Mouse (Mus musculus): ENCODE results near the gene Tmod1.

Gene Tmod1

DNA sequence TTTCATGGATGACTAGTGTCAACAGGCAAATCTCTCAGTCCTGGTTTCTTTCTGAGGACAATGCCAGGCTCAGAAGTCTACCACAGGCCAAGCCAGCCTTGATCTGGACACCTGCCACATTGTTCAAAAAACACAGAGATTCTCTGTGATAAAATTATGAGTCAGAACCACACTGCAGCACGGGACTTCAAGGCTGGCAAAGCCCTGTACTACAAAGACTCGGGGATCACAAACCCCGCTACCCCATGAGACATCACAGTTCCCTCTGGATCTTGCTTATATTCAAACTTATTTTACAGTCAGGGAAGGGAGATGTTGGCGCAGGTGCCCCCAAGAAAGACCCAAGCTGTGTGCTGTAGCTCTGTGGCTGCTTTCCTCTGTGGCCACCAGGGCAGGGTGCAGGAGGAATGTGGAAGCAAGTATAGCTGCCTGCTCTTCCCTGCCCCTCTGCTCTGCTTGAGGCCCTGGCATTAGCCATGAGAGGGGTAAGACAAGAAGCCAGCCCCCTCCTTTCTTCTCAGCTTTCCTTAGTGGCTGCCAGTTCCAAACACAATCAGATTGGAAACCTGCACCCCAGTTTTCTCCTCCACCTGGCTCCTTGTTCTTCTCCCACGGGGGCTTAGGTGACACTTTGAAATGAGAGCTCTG is 53.8 kb downstream of the Tmod1 start:
- peak; percentile 87 for DNase-seq

DNA sequence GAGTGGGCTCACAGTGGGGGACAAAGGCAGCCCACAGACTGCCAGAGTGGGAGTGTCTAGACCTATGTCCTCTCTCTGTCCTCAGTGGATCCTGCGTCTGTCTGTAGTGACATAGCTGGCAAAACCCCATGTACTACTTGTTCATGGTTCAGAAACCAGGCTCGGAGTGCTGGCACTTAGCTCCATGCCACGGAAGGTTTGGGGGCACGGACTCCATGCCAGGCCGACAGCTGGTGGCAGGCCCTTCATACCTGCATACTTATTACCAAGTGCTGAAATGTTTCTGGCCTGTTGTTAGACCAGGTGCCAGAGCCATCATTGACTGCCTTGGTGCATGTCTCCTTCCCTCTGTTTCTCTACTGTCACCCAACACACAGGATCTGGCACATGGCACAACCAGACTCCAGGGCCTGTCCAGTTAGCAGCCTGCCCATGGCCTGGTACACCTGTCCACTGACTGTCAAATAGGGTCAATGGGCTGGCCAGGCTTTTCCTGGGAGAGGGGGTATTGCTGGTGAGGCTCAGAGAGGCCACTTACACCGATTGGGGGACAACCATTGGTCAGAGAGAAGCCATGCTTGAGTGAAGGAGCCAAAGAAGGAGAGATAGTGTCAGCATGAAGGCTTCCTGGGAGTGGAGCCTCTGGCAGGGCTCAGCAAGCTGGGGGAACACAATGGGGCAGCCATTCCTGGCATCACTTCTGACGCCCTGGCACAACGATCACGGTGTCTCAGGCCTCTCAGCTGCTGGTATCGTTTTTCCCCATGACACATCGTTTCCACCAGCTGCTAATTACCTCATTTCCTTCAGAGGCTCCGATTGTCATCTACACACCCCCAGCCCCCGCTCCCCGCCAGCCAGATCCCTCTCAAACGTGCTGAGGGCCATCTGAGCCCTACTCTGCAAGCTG is 56.4 kb downstream of the Tmod1 start:
- DNase-seq = peak; percentile 81

DNA sequence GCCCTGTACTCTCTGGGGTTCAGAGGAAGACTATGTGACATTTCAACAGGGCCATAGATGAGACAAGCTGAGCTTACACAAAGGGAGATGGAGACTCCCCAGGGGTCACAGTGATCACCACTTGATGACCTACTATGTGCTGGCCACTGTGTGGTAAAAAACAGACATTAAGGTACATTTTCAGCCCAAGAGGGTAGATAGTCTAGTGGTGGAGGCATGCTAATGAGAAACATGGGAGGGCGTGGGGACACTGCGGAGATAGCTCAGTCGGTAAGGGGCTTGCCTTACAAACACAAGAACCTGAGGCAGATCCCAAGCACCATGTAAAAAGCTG is 57.1 kb downstream of the Tmod1 start:
- DNase-seq = no peak

DNA sequence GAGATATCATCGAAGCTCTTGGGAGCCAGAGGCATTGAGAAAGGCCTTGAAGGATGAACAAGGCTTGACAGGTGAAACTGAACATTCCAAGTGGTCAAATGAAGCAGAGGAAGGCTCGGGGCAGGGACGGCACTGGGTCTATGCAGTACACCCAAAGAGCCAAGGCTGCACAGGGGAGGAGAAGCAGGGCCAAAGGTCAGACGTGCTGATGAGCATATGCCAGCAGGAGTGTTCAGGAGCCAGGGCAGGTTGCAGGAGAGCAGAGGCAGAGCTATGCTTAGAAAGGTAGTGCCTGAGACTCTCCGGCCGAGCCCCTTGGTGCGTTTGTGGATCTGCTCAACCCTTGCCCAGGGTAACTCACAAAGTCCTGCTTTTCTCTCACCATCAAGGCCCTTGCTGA is 57.8 kb downstream of the Tmod1 start:
- no peak for DNase-seq

DNA sequence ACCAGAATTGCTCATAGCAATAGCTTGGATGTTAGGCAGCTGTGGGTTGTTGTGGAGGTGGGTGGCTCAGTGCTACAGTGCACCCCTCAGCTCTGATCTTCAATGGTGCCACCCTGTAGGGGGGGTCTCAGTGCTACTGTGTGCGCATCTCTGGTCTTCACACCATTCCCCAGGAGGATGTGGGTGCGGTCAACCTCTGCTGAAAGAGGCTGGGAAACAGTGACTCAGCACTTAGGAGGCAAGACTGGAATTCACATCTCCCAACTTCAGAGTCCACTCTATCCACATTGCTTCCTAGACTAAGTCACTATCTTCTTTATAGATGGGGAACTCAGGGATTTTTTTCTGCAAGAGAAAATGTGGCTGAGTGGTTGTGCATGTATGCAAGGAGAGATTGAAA is 58.9 kb downstream of the Tmod1 start:
- no peak for DNase-seq

DNA sequence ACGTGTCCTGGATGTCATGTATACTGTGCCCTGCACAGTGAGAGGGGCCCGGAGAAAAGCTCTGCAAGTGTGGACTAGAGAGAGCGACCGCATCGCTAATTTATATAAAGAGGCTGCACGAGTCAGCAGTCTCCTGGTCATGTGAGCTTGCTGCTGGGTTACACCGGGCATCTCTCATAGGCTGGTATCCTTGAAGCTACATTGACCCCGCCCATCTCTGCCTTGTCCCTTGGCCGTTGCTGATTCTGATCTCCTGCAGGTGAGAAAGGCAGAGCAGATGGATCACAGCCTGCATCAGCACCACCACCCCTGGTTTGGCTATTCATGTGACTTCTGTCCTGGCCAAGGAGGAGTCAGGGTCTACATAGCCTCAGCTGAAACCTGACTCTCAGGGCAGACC is 60.4 kb downstream of the Tmod1 start:
- peak; percentile 74 for DNase-seq

DNA sequence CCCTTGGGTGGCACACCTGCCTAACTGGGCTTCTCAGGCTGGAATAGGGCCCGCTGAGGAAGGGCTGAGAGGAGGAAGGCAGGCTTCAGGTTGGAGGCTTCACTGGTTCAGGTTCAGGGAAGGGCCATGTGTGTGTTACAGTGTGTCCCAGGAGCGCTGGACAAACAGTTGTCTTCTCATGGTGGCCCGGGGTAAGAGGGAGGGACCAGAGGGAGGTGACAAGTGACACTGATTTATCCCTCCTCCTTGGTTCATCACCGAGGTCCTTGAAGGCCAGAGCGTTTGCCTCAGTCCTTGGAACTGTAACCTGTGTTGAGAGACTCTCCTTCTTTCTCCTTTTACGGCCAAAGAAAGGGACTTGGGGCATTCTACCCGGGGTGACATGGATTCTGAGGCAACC is 61.8 kb downstream of the Tmod1 start:
- no peak for DNase-seq

DNA sequence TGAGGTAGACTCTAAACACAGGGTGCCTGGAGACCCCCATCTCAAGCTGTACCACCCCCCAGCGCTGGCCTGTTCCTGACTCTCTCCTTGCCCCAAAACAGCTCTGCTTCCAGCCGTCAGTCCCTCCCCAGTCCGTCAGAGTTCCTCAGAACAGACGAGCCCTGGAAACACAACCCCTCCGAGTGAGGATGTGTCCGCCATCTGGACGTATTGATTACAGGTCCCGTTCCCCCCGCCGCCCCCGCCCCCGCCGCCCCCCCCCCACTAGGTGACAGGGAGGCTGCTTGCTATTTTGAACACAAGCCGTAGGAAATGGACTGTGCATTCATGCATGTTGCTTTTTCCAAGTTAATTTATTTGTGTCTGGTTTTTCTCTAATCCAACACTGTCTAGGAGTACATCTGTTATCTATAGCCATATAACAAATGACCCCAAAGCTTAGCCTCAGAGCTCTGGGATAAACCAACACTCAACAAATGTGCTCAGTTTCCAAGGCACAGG is 62.5 kb downstream of the Tmod1 start:
- DNase-seq = no peak

DNA sequence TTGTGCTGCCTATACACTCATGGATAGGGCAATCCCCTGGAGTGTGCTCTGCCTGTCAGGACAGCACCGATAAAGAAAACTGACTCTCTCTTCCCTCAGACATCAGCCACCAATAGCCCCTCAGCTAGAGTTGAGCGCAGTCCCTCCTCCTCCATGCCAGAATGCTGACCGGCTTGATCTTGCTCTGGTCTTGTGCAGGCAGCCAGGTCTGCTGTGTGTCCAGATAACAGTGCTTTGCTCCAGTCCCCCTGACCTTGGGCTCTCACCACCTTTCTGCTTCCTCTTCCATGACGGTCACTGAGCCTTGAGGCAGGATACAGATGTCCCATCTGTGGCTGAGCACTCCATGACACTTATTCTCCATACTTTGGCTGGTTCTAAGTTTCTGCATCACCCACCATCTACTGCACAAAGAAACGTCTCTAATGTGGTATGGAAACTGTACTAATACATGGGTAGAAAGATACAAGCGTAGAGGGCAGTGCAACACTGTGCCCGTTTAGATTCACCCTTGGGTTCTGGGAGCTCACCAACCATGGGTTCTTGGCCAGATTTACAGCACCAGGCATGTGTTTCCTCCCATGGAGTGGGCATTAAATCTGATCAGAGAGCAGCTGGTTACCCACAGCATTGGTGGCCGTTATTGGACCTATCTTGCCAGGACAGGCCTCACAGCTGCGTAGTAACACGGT is 63.5 kb downstream of the Tmod1 start:
- no peak for DNase-seq

DNA sequence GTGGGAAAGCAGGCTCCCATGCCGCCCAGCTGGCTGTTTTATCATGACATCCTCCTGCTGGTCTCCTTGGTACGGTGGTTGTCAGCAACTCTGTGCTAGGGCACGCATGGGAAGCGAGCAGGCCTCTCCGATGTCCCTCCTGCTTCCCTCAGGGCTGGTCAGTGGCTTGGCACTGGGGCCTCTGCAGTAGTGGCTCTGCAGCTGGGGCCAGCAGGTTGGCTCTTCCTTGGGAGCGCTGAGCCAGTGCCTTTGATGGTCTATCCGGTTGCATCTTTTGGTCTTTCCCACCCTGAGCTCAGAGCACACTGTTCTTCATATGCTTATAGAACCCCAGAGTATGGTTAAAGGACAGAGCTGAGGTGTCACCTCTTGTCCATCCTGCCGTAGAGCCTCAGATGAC is 71.3 kb downstream of the Tmod1 start:
- no peak for DNase-seq

DNA sequence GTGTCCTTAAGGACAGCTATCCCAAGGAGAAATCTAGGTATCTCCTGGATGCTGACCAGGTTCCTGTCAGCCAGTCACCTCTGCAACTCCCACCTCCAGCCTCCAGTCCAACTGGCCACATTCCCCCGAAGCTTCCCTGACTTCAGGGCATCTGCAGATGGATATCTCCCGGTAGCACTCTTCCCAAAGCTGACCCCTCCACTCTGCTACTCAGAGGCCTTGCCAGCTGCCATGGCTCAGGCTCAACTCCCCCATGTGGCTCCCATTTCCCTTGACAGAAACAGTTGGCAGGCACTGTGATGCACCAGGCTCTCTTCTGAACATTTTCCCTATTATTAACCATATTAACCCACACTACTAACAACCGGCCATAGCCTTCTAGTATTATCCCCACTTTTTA is 72.6 kb downstream of the Tmod1 start:
- DNase-seq = peak; percentile 73

DNA sequence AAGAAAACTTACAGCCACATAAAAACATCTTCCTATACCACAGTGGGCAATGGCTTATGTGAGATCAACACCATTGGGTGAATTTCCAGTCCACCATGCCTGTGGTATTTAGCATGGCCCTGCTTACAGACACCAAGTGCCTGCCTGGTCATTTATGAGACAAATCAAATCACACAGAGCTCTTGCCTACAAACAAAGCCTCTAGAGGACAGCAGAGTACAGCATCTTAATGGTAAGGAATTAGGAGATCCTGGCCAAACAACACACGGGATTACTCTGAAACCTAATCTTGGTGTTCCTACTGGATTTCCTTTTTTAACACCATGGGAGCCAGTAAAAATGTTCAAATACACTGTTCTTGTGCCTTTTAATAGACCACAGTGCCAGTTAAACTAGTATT is 76.6 kb downstream of the Tmod1 start:
- no peak for DNase-seq

DNA sequence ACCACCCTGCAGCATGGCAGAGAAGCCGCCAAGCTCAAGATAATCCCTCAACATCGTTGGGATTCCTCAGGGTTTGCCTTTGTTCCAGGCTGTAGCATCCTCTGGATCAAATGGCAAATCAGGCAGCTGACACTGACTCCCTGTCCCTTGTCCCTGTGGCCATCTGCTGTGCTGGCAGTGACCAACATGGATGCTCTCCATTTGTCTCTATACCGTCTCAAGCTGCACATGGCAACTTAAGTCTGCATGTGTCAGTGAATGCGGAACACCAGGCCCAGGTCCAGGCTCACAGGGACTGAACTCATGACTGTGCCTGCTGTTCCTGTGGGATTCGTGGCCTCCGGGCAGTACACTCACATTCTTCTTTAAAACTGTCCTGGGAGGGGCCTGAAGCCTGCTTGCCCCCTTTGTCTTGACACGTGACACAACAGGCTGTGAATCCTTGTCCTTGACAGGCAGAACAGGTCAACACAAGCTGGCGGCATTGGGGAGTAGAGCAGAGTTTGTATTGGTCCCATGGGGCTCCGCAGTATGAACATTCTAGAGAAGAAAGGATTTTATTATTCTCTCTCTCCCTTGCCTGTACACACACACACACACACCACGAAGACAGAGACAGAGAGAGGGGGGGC is 77.9 kb downstream of the Tmod1 start:
- peak; percentile 89 for DNase-seq

DNA sequence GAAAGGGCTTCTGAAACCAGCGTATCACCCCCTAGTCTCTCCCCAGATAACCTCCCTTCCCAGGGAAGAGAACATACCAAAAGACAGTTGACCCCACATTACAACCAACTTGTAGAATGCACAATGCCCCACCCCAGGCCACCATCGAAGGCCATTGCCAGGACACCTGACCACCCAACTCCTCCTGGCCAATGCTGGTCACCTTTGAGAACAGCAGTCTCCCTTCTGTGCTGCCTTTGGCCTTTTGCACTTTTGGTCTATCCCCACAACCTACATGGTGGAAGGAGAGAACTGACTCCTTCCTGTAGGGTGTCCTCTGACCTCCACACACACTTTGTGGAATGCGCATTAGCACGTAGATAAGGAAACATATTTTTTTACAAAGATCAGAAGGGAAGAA is 78.8 kb downstream of the Tmod1 start:
- DNase-seq = no peak

DNA sequence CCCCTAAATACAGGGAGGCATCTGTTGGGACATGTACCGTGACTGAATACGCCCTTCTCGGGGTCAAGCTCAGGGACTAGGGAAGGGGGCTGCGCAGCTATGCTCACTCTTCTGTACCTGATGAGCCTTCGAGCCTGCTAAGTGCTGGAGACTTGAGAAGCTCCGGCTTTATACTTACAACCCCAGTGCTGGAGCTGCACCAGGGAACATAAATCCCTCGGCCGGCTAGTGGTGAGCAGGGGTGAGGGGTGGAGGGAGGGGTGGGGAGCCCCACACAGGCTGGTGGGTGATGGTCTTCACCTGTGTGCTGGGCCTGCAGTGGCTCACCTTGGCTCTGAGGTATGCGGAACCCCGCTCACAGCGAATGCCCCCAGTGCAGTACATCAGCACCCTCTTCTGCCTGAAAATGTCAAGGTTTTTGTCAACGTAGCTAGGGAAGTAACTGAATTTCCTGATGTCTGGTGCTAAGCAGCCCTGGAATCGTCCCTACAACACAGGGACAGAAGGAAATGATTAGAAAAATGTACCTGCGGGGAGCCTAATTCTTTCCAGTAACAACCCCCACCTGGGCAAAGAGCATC is 80.9 kb downstream of the Tmod1 start:
- no peak for DNase-seq

DNA sequence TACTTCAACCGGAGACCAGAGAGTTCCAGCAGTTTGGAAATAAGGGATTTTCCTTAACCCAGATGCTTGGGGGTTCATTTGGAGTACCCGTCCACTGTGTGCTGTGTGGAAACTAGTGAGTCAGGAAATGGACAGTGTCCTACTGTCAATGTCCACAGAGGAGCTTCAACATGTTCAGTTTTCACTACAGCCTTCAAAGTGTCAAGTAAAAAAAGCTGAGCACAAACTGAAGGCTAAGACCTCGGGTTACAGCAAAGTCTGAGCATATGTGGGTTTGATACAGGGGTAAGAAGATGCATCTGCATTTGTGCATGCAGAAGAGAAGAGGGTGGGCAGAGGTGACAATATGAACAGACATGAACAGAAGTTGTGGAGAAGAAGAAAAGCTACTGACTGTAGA is 82.0 kb downstream of the Tmod1 start:
- DNase-seq = no peak

DNA sequence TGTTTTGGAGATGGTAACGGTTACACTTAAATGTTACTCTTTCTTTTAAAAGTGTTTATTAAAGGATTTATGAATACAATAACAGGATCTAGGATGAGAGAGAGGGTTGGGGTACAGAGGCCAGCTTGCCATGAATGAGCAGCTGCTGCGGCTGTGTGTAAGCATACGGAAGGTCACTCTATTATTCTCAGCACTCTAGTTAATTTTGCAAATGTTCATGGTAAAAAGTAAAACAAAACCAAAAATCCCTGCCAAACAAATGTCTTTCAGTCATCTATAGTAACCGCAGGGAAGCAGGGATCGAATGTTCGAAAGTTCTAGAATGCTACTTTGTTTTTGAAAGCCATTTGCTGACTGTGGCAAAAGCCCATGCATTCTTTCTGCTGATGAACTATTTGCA is 84.6 kb downstream of the Tmod1 start:
- DNase-seq = no peak

DNA sequence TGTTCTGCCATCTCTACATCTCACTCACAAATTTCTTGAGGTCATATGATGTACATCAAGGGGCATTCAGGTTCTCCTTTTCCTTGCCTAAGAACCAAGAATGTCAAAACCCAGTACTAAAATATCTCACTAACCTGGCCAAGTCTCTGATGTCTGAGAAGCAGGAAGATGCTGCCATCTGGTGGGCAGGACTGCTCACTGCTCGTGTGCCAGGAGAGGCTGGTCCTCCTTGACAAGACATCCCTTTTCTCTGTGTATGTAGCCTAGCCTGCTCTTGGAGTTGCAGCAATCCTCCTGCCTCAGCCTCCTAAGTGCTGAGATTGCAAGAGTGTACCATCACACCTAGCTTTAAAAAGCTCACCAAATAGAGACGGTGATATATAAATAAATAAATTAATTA is 87.8 kb downstream of the Tmod1 start:
- peak; percentile 89 for DNase-seq

DNA sequence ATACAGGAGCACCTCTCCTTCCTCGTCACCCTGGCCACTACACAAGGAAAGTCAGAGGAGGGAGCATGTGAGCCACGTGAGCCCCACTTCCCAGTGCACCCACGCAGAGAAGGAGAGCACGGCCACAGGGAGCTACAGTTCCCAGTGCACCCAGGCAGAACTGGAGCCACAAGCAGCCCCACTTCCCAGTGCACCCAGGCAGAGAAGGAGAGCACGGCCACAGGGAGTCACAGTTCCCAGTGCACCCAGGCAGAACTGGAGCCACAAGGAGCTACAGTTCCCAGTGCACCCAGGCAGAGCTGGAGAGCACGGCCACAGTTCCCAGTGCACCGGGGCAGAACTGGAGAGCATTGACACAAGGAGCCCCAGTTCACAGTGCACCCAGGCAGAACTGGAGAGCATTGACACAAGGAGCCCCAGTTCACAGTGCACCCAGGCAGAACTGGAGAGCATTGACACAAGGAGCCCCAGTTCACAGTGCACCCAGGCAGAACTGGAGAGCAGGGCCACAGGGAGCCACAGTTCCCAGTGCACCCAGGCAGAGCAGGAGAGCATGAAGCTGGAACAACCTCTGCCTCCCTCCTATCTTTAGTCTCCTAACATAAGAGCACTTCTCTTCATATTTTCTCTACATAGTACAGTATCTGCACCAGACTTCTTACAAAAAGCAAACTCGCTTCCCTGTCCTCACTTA is 90.7 kb downstream of the Tmod1 start:
- DNase-seq = no peak

DNA sequence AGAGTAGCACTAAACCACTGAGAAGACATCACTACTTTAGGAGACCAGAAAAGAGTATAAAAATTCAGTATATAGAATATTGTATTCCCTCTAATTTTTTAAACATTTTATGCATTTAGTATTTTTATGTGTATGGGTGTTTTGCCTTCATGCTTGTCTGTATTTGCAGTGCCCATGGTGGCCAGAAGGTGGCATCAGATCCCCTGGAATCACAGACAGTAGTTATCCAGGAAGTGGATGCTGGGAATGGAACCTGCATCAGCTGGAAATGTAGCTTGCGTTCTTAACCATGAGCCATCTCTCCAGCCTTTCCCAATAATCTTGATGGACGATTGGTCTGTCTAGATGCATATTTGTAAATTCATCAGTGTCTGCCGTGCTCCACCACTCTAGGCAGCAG is 91.5 kb downstream of the Tmod1 start:
- no peak for DNase-seq

DNA sequence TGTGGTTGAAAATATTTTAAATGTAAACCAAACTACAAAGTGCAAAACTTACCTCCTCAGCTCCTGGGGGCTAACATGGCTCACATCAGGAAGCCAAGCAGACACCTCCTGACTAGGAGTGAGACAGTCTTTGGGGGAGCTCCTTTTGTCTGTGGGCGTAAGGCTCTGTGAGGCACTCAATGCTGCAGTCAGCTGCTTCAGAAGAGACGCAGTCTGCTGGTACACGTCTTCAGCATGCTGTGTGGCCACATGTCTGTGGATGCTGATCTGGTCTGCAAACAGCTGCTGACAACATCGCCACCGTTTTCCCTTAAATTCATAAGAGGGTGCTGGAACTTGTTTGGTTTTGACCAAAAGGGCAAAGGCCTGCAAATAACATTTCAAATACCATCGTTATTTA is 93.1 kb downstream of the Tmod1 start:
- no peak for DNase-seq

DNA sequence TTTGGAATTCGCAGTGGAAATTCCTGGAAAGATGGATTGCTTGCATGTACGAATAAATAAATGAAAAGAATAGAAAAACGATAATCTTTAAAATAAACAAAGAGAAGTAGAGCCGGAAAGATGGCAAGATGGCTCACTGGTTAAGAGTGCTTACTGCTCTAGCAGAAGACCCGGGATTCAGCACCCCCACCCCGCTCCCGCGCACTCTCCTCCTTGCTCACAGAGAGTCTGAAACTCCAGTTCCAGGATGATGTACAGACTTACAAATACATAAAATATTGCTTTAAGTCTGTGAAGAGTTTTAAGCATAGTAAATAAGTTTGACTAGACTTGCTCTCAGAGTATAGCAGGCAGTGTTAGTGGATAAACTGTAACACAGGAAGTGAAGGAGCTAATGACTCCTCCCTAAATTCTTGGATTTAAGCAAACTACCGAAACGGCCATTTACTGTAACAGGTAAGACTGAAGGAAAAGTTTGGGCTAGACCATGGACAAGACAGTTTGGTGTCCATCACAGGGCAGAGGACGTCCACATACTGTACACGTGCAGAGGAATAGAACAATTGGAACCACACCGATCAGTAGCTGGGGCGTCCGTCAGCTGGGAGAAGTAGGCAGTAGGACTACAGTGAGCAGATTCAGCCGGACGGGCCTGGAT is 99.0 kb downstream of the Tmod1 start:
- no peak for DNase-seq

All from cerebellum, adult 9-10 months (tissue).